9 mouse cellular contexts compared by ENCODE assay signal in genomic region chr15:92598380-92599295, GRCm38 (mm10).
DNase-seq lines count a peak whose midpoint lies in the region; ATAC-seq and TF ChIP-seq lines count a peak whose summit lies in the region.
"Had no signal": no experiment of that assay in that cellular context is flagged by ENCODE, and none has a peak within 500 bp of the region (broad histone marks: within the 10 kb centered on the region; RNA-seq: fewer than 3 reads in every experiment).

No protein-coding gene starts in this region.

- H3K4me1 ChIP-seq in hindbrain, postnatal 0 days (ENCODE audit: insufficient read depth, low read length), result no peaks in the 10 kb centered on the region
- peaks cover 18% of the 10 kb centered on the region for H3K4me1 ChIP-seq in midbrain, embryonic 15.5 days
- H3K4me1 ChIP-seq: liver, embryonic 15.5 days had no signal

- peak overlapping the region; percentile 68 for H3K4me2 ChIP-seq in hindbrain, postnatal 0 days (ENCODE audit: low read depth, low read length)
- H3K4me2 ChIP-seq in midbrain, embryonic 15.5 days, result peak overlapping the region; percentile 54
- H3K4me2 ChIP-seq: liver, embryonic 15.5 days had no signal

- no peaks in the 10 kb centered on the region for H3K36me3 ChIP-seq in hindbrain, postnatal 0 days (ENCODE audit: insufficient read depth, low read length)
- no peaks in the 10 kb centered on the region for H3K36me3 ChIP-seq in midbrain, embryonic 15.5 days (replicated peaks)
- H3K36me3 ChIP-seq: liver, embryonic 15.5 days had no signal

- DNase-seq in frontal cortex, postnatal 36 days (ENCODE audit: low spot score in 2 of 2), result peak; percentile 28 to 61
- no peak for DNase-seq in frontal cortex, postnatal 14 days (ENCODE audit: low spot score in 2 of 2)
- DNase-seq in testis, postnatal 10 days (ENCODE audit: low spot score), result peak; percentile 45
- no peak for DNase-seq in testis, postnatal 14 days (ENCODE audit: low spot score)
- DNase-seq in hindbrain, postnatal 0 days (ENCODE audit: low spot score), result peak; percentile 82
- no peak for DNase-seq in urinary bladder, postnatal 4 days (ENCODE audit: low spot score in 2 of 2)
- DNase-seq in left cerebral cortex, adult 9 months (ENCODE audit: low spot score in 2 of 2), result no peak

- peak overlapping the region; percentile 64; the same call in 1 of the 2 replicates for H3K27ac ChIP-seq in hindbrain, postnatal 0 days
- peak overlapping the region; percentile 78 for H3K27ac ChIP-seq in midbrain, embryonic 15.5 days
- H3K27ac ChIP-seq: liver, embryonic 15.5 days had no signal

- no peaks in the 10 kb centered on the region for H3K27me3 ChIP-seq in hindbrain, postnatal 0 days (ENCODE audit: insufficient read depth, low read length)
- no peaks in the 10 kb centered on the region for H3K27me3 ChIP-seq in midbrain, embryonic 15.5 days (replicated peaks)

- ATAC-seq in hindbrain, postnatal 0 days, result peak; percentile 63
- peak; percentile 57 for ATAC-seq in midbrain, embryonic 15.5 days (replicated peaks)

- 2% methylated on average over 18 of the region's 18 CpGs for WGBS in hindbrain, postnatal 0 days
- WGBS in midbrain, embryonic 15.5 days, result under 1% methylated on average over 18 of the region's 18 CpGs

- H3K4me3 ChIP-seq in hindbrain, postnatal 0 days (ENCODE audit: low read length), result peak overlapping the region; percentile 36
- H3K4me3 ChIP-seq in midbrain, embryonic 15.5 days, result peak overlapping the region; percentile 37
- H3K4me3 ChIP-seq: liver, embryonic 15.5 days had no signal

- 0 out of 2 replicates have a peak, but pooled peaks cover 2% of the 10 kb centered on the region for H3K9me3 ChIP-seq in hindbrain, postnatal 0 days (ENCODE audit: low read length)
- no peaks in the 10 kb centered on the region for H3K9me3 ChIP-seq in midbrain, embryonic 15.5 days
- H3K9me3 ChIP-seq: liver, embryonic 15.5 days had no signal

- peak overlapping the region; percentile 43 for H3K9ac ChIP-seq in hindbrain, postnatal 0 days (replicated peaks; ENCODE audit: low read length)
- H3K9ac ChIP-seq in midbrain, embryonic 15.5 days, result peak overlapping the region; percentile 31
- H3K9ac ChIP-seq: liver, embryonic 15.5 days had no signal

- peak; percentile 54 for TF ChIP-seq CTCF in hindbrain, postnatal 0 days (IDR thresholded peaks at IDR 0.05; ENCODE audit: low read depth)

Comparison
In these comparisons a context has a peak if more than half of its experiments do, and no peak if none do; other contexts are left out.
1. DNase-seq: peak in frontal cortex, postnatal 36 days (2 of 2), testis, postnatal 10 days (single experiment) and hindbrain, postnatal 0 days (single experiment); none in frontal cortex, postnatal 14 days (0 of 2), testis, postnatal 14 days (single experiment), urinary bladder, postnatal 4 days (0 of 2) and left cerebral cortex, adult 9 months (0 of 2).